Mouse (Mus musculus) forebrain, embryonic 16.5 days (tissue): ENCODE results near the gene Il22. TPM values are rescaled to one million over a fixed set of nuclear protein-coding genes. Genes with fewer than 3 reads are reported as not detected.
A peak's percentile ranks its signal among the peaks of the same experiment; 100 is the strongest.
"Not testable (repeated sequence)": the region's sequence is repeated elsewhere in the genome, so short reads cannot be mapped to it uniquely, and the experiment has no call there.

ENCODE experiments used
- ATAC-seq: fragments of 200-750 bp; cut with Nextera tagmentation; 2 replicates; pipeline ENCODE4 v1.8.0; 2017; ENCODE audit warnings: mild to moderate bottlenecking, moderate library complexity
- H3K27ac ChIP-seq: fragments of 300-500 bp; sonication (generic); 2 replicates; pipeline ENCODE4 v1.5.1; 2014; ENCODE audit warnings: low read length, control low read depth
- H3K27me3 ChIP-seq: fragments of 300-500 bp; sonication (generic); replicated peaks from 2 replicates; pipeline ENCODE4 v1.6.1; 2014; ENCODE audit warnings: low read length; ENCODE audit not compliant: control insufficient read depth, insufficient read depth
- H3K36me3 ChIP-seq: fragments of 300-500 bp; sonication (generic); 2 replicates; pipeline ENCODE4 v1.6.1; 2014; ENCODE audit not compliant: control insufficient read depth, insufficient read depth
- H3K4me1 ChIP-seq: fragments of 300-500 bp; sonication (generic); replicated peaks from 2 replicates; pipeline ENCODE4 v1.6.1; 2014; ENCODE audit warnings: low read length; ENCODE audit not compliant: control insufficient read depth, insufficient read depth
- H3K4me2 ChIP-seq: fragments of 300-500 bp; sonication (generic); 2 replicates; pipeline ENCODE4 v1.6.1; 2014; ENCODE audit warnings: mild to moderate bottlenecking, low read length, control low read depth
- H3K4me3 ChIP-seq: fragments of 300-500 bp; sonication (generic); replicated peaks from 2 replicates; pipeline ENCODE4 v1.5.1; 2014; ENCODE audit warnings: mild to moderate bottlenecking, low read length, control low read depth
- H3K9ac ChIP-seq: fragments of 300-500 bp; sonication (generic); replicated peaks from 2 replicates; pipeline ENCODE4 v1.6.1; 2014; ENCODE audit warnings: low read depth, low read length, control low read depth
- H3K9me3 ChIP-seq: fragments of 300-500 bp; sonication (generic); 2 replicates; pipeline ENCODE4 v1.6.1; 2016; ENCODE audit warnings: low read length; ENCODE audit not compliant: control insufficient read depth
- WGBS: fragments of 180-500 bp; shearing (Covaris S2); extraction: QIAGEN DNeasy Blood & Tissue Kit; methylation state at CpG from one replicate; pipeline ENCODE4 v1.1.7; 2014; 5-methylcytosine and 5-hydroxymethylcytosine counted together
- polyA plus RNA-seq: library from polyadenylated mRNA; unstranded; fragments of >200 nt; fragmentation: Nextera tagmentation; extraction: Ambion mirVana; gene quantifications from 2 replicates; pipeline ENCODE4 v1.2.1, GENCODE M21; 2015

The Il22 gene
- polyA plus RNA-seq, 1 experiment from 2014 or later, result not detected

- not testable (repeated sequence) for H3K4me2 ChIP-seq, H3K27me3 ChIP-seq, H3K9me3 ChIP-seq, ATAC-seq, H3K4me3 ChIP-seq, H3K27ac ChIP-seq, H3K4me1 ChIP-seq, H3K9ac ChIP-seq, H3K36me3 ChIP-seq
- WGBS, result 87% methylated on average over 2 of the region's 4 CpGs
Observed at GRCm38 (mm10) chr10:118215719-118216393, 11.1 kb downstream of the Il22 start.

DNA sequence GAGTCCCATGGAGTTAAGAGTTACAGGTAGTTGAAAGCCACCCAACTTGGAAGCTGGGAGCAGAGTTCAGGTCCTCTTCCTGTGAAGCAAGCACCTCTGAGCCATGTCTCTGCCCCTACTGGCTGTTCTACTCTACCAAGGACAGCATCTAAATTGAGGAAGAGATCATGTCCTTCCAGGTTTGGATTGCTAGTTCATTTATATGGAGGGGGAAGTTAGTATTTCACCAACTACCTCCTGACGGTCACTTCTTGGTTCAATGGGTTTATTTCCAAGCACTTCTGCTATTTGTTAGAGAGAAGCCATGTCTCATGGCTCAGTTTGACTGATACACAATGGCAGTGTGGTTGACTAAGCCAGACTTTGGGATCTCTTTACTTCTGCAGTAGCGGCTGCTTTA lies 22.9 kb downstream of the Il22 start:
- ATAC-seq, H3K36me3 ChIP-seq, H3K4me1 ChIP-seq, H3K9me3 ChIP-seq, H3K9ac ChIP-seq, H3K27ac ChIP-seq, H3K27me3 ChIP-seq, H3K4me2 ChIP-seq, H3K4me3 ChIP-seq: not testable (repeated sequence)
- no CpG with 5 or more reads among the region's 2 CpGs for WGBS

DNA sequence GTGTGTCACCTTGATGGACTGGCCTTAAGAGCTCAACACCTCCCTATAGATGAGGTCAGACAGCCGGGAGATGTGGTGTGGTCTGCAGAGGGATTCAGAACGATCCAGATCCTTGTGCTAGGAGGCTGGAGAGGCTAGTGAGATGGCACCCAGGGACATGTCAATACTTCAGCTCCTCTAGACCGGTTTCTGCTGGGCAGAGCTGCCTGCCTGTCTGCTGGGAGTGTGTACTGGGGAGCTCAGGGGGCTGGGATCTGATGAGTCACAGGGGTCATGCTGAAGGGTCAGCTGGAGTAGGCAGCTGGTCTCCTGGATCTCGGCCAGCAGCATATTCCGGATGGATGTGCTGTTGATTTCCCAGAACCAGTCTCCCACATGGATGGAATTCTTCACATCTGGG lies 27.9 kb downstream of the Il22 start:
- not testable (repeated sequence) for H3K4me1 ChIP-seq, H3K4me2 ChIP-seq, ATAC-seq, H3K27me3 ChIP-seq, H3K27ac ChIP-seq, H3K9me3 ChIP-seq, H3K36me3 ChIP-seq, H3K9ac ChIP-seq, H3K4me3 ChIP-seq
- WGBS, result no CpG with 5 or more reads among the region's 5 CpGs

DNA sequence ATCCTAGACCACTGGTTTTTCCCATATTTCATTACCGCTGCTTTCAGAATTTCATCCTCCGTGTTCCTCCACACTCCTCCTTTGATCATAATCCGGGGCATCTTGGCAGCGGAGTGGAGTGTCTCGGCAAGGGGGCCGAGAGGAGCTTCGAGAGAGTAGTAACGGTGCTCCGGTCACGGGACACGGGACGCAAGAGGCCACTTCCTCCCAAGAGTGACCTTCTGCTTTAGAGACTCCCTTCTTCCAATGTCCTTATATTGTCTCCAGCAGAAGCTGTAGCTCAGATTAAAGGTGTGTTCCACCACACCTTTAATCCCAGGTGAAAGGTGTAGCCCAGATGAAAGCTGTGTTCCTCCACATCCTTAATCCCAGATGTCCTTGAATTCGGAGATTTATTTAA lies 35.9 kb downstream of the Il22 start, which contains the start of gene Gm32717:
TSS of gene Gm32717 (minus strand) at position 101 of the 400 bp plus-strand sequence.
- H3K9me3 ChIP-seq, H3K27ac ChIP-seq, H3K36me3 ChIP-seq, ATAC-seq, H3K4me2 ChIP-seq, H3K9ac ChIP-seq, H3K4me1 ChIP-seq, H3K4me3 ChIP-seq, H3K27me3 ChIP-seq: not testable (repeated sequence)
- no CpG with 5 or more reads among the region's 13 CpGs for WGBS

GRCm38 (mm10) chr10:118249006-118249595 lies 44.4 kb downstream of the Il22 start:
- not testable (repeated sequence) for H3K4me1 ChIP-seq, H3K27me3 ChIP-seq, H3K9ac ChIP-seq, H3K4me2 ChIP-seq, ATAC-seq, H3K27ac ChIP-seq, H3K4me3 ChIP-seq, H3K9me3 ChIP-seq, H3K36me3 ChIP-seq
- WGBS, result 56% methylated on average over 11 of the region's 11 CpGs

DNA sequence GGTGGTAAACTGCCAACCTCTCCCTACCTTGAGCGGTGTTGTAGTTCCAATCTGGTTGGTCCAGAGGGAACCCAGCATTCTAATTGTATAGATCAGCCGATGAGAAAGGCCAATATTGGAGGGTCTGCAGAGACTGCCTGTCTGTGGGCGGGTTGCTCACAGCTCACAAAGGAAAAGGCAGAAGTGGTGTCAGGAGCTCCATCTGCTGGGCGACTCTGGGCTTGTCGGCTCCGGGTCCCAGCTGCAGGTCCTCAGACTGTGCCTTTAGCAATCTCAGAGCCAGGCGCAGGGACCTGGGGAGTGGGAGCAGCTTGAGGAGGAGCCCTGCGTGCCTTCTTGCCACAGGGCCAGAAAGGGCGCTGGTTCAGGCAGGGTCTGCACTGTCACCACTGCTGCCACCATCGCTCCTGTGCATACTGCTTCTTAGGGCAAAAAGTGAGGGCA lies 46.1 kb downstream of the Il22 start:
- 39% methylated on average over 10 of the region's 10 CpGs for WGBS
- Histone ChIP-seq H3K4me2 (no peak overlapping the region), H3K36me3 (no peaks in the 10 kb centered on the region), H3K27ac (no peak overlapping the region), H3K4me1 (0 out of 2 replicates have a peak, but pooled peaks cover 3% of the 10 kb centered on the region), H3K27me3 (no peaks in the 10 kb centered on the region), H3K9ac (0 out of 2 replicates have a peak overlapping the region, but pooled peaks have one; percentile 26), H3K9me3 (no peaks in the 10 kb centered on the region), H3K4me3 (no peak overlapping the region)
- peak; percentile 77 for ATAC-seq

- ATAC-seq, H3K27me3 ChIP-seq, H3K27ac ChIP-seq, H3K9ac ChIP-seq, H3K4me3 ChIP-seq, H3K4me2 ChIP-seq, H3K4me1 ChIP-seq, H3K36me3 ChIP-seq, H3K9me3 ChIP-seq: not testable (repeated sequence)
- WGBS, result no CpG with 5 or more reads among the region's 13 CpGs
Observed at GRCm38 (mm10) chr10:118258388-118258787, 53.6 kb downstream of the Il22 start, which contains the start of gene Gm32802. Gene Gm32802, plus strand, starts transcription at chr10:118258688.

Other genes starting within 250 kb of the Il22 start
- 32.7 and 36.8 TPM in 2 replicates for gene Mdm1, start 63.1 kb upstream of the Il22 start, polyA plus RNA-seq
- 0.25 and 0.27 TPM in 2 replicates for gene Gm32717, start 35.8 kb downstream of the Il22 start, polyA plus RNA-seq
- gene Gm32802, start 53.7 kb downstream of the Il22 start, polyA plus RNA-seq, result 0.25 and 0.27 TPM in 2 replicates
- gene Iltifb, start 90.1 kb downstream of the Il22 start, polyA plus RNA-seq, result not detected in 2 replicates
- not detected in 2 replicates for gene Gm9040, start 122.0 kb downstream of the Il22 start, polyA plus RNA-seq
- not detected in 2 replicates for gene Gm9044, start 127.5 kb downstream of the Il22 start, polyA plus RNA-seq
- not detected in 2 replicates for gene Gm9045, start 132.9 kb downstream of the Il22 start, polyA plus RNA-seq
- gene Gm9046, start 138.3 kb downstream of the Il22 start, polyA plus RNA-seq, result not detected in 2 replicates
- not detected in 2 replicates for gene Gm9048, start 143.7 kb downstream of the Il22 start, polyA plus RNA-seq
- gene Gm9049, start 149.2 kb downstream of the Il22 start, polyA plus RNA-seq, result not detected in 2 replicates
- not detected in 2 replicates for gene Ifng, start 236.1 kb downstream of the Il22 start, polyA plus RNA-seq